Mouse (Mus musculus) heart, postnatal 36 days (tissue): ENCODE measurements at regions not wholly inside any gene's neighbourhood (a gene's known extent, or its start where the extent isn't known, plus 50 kb on each side); places are given as distances from the start of the nearest gene placed in this dataset.

ENCODE experiments used
- DNase-seq, 2 experiments: peaks; one replicate each; pipeline ENCODE4 v3.0.0; 2021 to 2022
- intact Hi-C: fragments of 180-260 bp; cut with DNase I; formaldehyde crosslinking; loops from one replicate; pipeline ENCODE4 v1.15.1; 2025

DNA sequence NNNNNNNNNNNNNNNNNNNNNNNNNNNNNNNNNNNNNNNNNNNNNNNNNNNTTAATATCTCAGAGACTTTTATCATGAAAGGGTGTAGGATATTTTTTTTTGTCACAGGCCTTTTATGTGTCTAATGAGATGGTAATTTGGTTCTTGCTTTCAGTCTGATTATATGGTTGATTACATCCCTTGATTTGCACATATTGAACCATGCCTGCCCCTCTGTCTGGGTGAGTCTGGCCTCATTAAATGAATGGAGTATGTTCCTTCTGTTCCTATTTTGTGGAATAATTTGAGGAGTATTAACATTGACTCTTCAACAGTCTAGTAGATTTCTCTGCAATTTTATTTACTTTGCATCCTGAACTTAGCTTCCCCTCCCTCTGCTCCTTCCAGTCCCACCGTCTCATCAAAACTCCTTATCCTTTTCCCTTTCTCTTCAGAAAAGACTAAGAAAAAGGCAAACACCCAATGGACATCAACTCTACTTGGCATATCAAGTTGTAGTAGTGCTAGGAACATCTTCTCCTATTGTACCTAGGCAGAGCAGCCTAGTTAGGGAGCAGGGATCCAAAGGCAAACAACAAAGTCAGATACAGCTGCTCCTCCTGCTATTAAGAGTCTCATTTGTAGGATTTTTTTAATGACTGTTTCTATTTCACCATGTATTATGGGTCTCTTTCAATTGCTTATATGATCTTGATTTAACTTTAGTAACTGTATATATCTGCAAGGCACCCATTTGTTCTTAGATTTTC, 1185.0 kb upstream of the Cdh7 start:
- DNase-seq = no peak

GRCm38 (mm10) chr1:108800101-108800500, 1182.1 kb upstream of the Cdh7 start:
- intact Hi-C loops = no loop called here
- DNase-seq = no peak

More for the DNA sequence above, 1185.0 kb upstream of the Cdh7 start:
- intact Hi-C loops = no loop called here

GRCm38 (mm10) chr1:108827238-108827637, 1155.0 kb upstream of the Cdh7 start:
- DNase-seq = no peak

More at GRCm38 (mm10) chr1:108827238-108827637, 1155.0 kb upstream of the Cdh7 start:
- intact Hi-C loops = loop anchor here (5.0 kb wide), 1 partner anchor 1190 kb away; no protein-coding TSS in a partner anchor
